Mouse (Mus musculus): ENCODE results near the gene Spns2. TPM values are rescaled to one million over a fixed set of nuclear protein-coding genes. Genes with fewer than 3 reads are reported as not detected.

Spns2 gene
- polyA plus RNA-seq, 1 experiment from 2014 or later: 1.9 TPM

- H3K9me3 ChIP-seq: no peaks in the 10 kb centered on the region
- H3K4me2 ChIP-seq: no peak overlapping the region
- H3K27ac ChIP-seq (replicated peaks): no peak overlapping the region
- H3K9ac ChIP-seq: no peak overlapping the region
- no peaks in the 10 kb centered on the region for H3K36me3 ChIP-seq
- 88% methylated on average over 6 of the region's 6 CpGs for WGBS
- peaks cover 63% of the 10 kb centered on the region for H3K4me1 ChIP-seq
- no peak overlapping the region for H3K4me3 ChIP-seq
- H3K27me3 ChIP-seq (replicated peaks): no peaks in the 10 kb centered on the region
- ATAC-seq (ENCODE audit: extremely low read depth, insufficient number of reproducible peaks, low FRiP score, low TSS enrichment): no peak
Observed at GRCm38 (mm10) chr11:72471381-72471780, 18.3 kb downstream of the Spns2 start.

- Histone ChIP-seq H3K36me3 (no peaks in the 10 kb centered on the region), H3K9me3 (no peaks in the 10 kb centered on the region), H3K27ac (replicated peaks) (peak overlapping the region; percentile 72; the same call in 1 of the 2 replicates), H3K4me3 (no peak overlapping the region), H3K4me1 (peaks cover 58% of the 10 kb centered on the region), H3K4me2 (no peak overlapping the region), H3K27me3 (replicated peaks) (no peaks in the 10 kb centered on the region), H3K9ac (no peak overlapping the region)
- whole genome bisulfite sequencing: 51% methylated on average over 4 of the region's 4 CpGs
- no peak for ATAC-seq (ENCODE audit: extremely low read depth, insufficient number of reproducible peaks, low FRiP score, low TSS enrichment)
Observed at GRCm38 (mm10) chr11:72470004-72470403, 19.7 kb downstream of the Spns2 start.

- Histone ChIP-seq H3K27me3 (replicated peaks) (no peaks in the 10 kb centered on the region), H3K9me3 (no peaks in the 10 kb centered on the region), H3K4me1 (peaks cover 53% of the 10 kb centered on the region), H3K4me3 (no peak overlapping the region), H3K27ac (replicated peaks) (peak overlapping the region; percentile 72), H3K4me2 (no peak overlapping the region), H3K9ac (no peak overlapping the region), H3K36me3 (no peaks in the 10 kb centered on the region)
- peak; percentile 55 for ATAC-seq (ENCODE audit: extremely low read depth, insufficient number of reproducible peaks, low FRiP score, low TSS enrichment)
- WGBS: 24% methylated on average over 5 of the region's 5 CpGs
Observed at GRCm38 (mm10) chr11:72469217-72469616, 20.5 kb downstream of the Spns2 start.

- H3K9ac ChIP-seq: no peak overlapping the region
- no peaks in the 10 kb centered on the region for H3K9me3 ChIP-seq
- no peak overlapping the region for H3K4me2 ChIP-seq
- H3K27me3 ChIP-seq (replicated peaks): no peaks in the 10 kb centered on the region
- WGBS: 72% methylated on average over 5 of the region's 5 CpGs
- H3K36me3 ChIP-seq: no peaks in the 10 kb centered on the region
- H3K4me1 ChIP-seq: peaks cover 51% of the 10 kb centered on the region
- no peak overlapping the region for H3K4me3 ChIP-seq
- H3K27ac ChIP-seq (replicated peaks): peak overlapping the region; percentile 72
- ATAC-seq (ENCODE audit: extremely low read depth, insufficient number of reproducible peaks, low FRiP score, low TSS enrichment): no peak
Observed at GRCm38 (mm10) chr11:72468525-72468924, 21.2 kb downstream of the Spns2 start.

GRCm38 (mm10) chr11:72466694-72467507 is 22.8 kb downstream of the Spns2 start:
- Histone ChIP-seq H3K4me2 (peak overlapping the region; percentile 43), H3K9ac (peak overlapping the region; percentile 55; the same call in 1 of the 2 replicates), H3K27ac (replicated peaks) (peak overlapping the region; percentile 72), H3K27me3 (replicated peaks) (no peaks in the 10 kb centered on the region), H3K4me3 (no peak overlapping the region), H3K4me1 (peaks cover 51% of the 10 kb centered on the region), H3K9me3 (no peaks in the 10 kb centered on the region), H3K36me3 (no peaks in the 10 kb centered on the region)
- ATAC-seq (ENCODE audit: extremely low read depth, insufficient number of reproducible peaks, low FRiP score, low TSS enrichment): no peak; the same call in 1 of the 2 replicates
- 11% methylated on average over 11 of the region's 11 CpGs for WGBS

- H3K9ac ChIP-seq: peak overlapping the region; percentile 12; the same call in 1 of the 2 replicates
- H3K4me1 ChIP-seq: peaks cover 55% of the 10 kb centered on the region
- H3K27ac ChIP-seq (replicated peaks): peak overlapping the region; percentile 72
- no peaks in the 10 kb centered on the region for H3K9me3 ChIP-seq
- WGBS: 54% methylated on average over 11 of the region's 11 CpGs
- peak overlapping the region; percentile 43 for H3K4me2 ChIP-seq
- no peaks in the 10 kb centered on the region for H3K36me3 ChIP-seq
- no peaks in the 10 kb centered on the region for H3K27me3 ChIP-seq (replicated peaks)
- no peak for ATAC-seq (ENCODE audit: extremely low read depth, insufficient number of reproducible peaks, low FRiP score, low TSS enrichment)
- no peak overlapping the region for H3K4me3 ChIP-seq
Observed at GRCm38 (mm10) chr11:72465978-72466693, 23.6 kb downstream of the Spns2 start.

GRCm38 (mm10) chr11:72464821-72465220 is 24.9 kb downstream of the Spns2 start:
- no peak overlapping the region for H3K27ac ChIP-seq (replicated peaks)
- no peak overlapping the region for H3K4me2 ChIP-seq
- H3K4me3 ChIP-seq: no peak overlapping the region
- no peaks in the 10 kb centered on the region for H3K36me3 ChIP-seq
- H3K9ac ChIP-seq: no peak overlapping the region
- 84% methylated on average over 3 of the region's 3 CpGs for WGBS
- no peak for ATAC-seq (ENCODE audit: extremely low read depth, insufficient number of reproducible peaks, low FRiP score, low TSS enrichment)
- H3K9me3 ChIP-seq: no peaks in the 10 kb centered on the region
- H3K27me3 ChIP-seq (replicated peaks): no peaks in the 10 kb centered on the region
- peaks cover 53% of the 10 kb centered on the region for H3K4me1 ChIP-seq

- Histone ChIP-seq H3K4me1 (peaks cover 42% of the 10 kb centered on the region), H3K27ac (replicated peaks) (no peak overlapping the region), H3K27me3 (replicated peaks) (no peaks in the 10 kb centered on the region), H3K36me3 (no peaks in the 10 kb centered on the region), H3K4me2 (no peak overlapping the region), H3K4me3 (no peak overlapping the region), H3K9ac (no peak overlapping the region), H3K9me3 (no peaks in the 10 kb centered on the region)
- ATAC-seq (ENCODE audit: extremely low read depth, insufficient number of reproducible peaks, low FRiP score, low TSS enrichment): no peak
- 40% methylated on average over 5 of the region's 5 CpGs for WGBS
Observed at GRCm38 (mm10) chr11:72461500-72461981, 28.2 kb downstream of the Spns2 start.

GRCm38 (mm10) chr11:72458502-72458901 is 31.2 kb downstream of the Spns2 start:
- Histone ChIP-seq H3K9ac (0 out of 2 replicates have a peak overlapping the region, but pooled peaks have one; percentile 13), H3K4me3 (no peak overlapping the region), H3K27ac (replicated peaks) (peak overlapping the region; percentile 78), H3K27me3 (replicated peaks) (no peaks in the 10 kb centered on the region), H3K4me1 (peaks cover 31% of the 10 kb centered on the region), H3K4me2 (peak overlapping the region; percentile 4; the same call in 1 of the 2 replicates), H3K9me3 (no peaks in the 10 kb centered on the region), H3K36me3 (no peaks in the 10 kb centered on the region)
- 20% methylated on average over 3 of the region's 3 CpGs for WGBS
- ATAC-seq (ENCODE audit: extremely low read depth, insufficient number of reproducible peaks, low FRiP score, low TSS enrichment): no peak

GRCm38 (mm10) chr11:72457995-72458496 is 31.7 kb downstream of the Spns2 start:
- H3K9ac ChIP-seq: 0 out of 2 replicates have a peak overlapping the region, but pooled peaks have one; percentile 13
- 37% methylated on average over 12 of the region's 12 CpGs for WGBS
- H3K9me3 ChIP-seq: no peaks in the 10 kb centered on the region
- H3K4me3 ChIP-seq: no peak overlapping the region
- ATAC-seq (ENCODE audit: extremely low read depth, insufficient number of reproducible peaks, low FRiP score, low TSS enrichment): 0 out of 2 replicates have a peak, but pooled peaks have one; percentile 25
- peak overlapping the region; percentile 78 for H3K27ac ChIP-seq (replicated peaks)
- peaks cover 31% of the 10 kb centered on the region for H3K4me1 ChIP-seq
- no peaks in the 10 kb centered on the region for H3K36me3 ChIP-seq
- H3K4me2 ChIP-seq: peak overlapping the region; percentile 4; the same call in 1 of the 2 replicates
- no peaks in the 10 kb centered on the region for H3K27me3 ChIP-seq (replicated peaks)

- 78% methylated on average over 5 of the region's 5 CpGs for WGBS
- Histone ChIP-seq H3K9me3 (no peaks in the 10 kb centered on the region), H3K4me1 (peaks cover 24% of the 10 kb centered on the region), H3K36me3 (peaks cover 21% of the 10 kb centered on the region), H3K27me3 (replicated peaks) (no peaks in the 10 kb centered on the region), H3K9ac (0 out of 2 replicates have a peak overlapping the region, but pooled peaks have one; percentile 28), H3K4me3 (no peak overlapping the region), H3K27ac (replicated peaks) (no peak overlapping the region), H3K4me2 (no peak overlapping the region)
- no peak for ATAC-seq (ENCODE audit: extremely low read depth, insufficient number of reproducible peaks, low FRiP score, low TSS enrichment)
Observed at GRCm38 (mm10) chr11:72455694-72456093, 34.0 kb downstream of the Spns2 start.
